Mouse (Mus musculus): ENCODE measurements around the gene Snx15. TPM values are rescaled to one million over a fixed set of nuclear protein-coding genes. Genes with fewer than 3 reads are reported as not detected.
A peak's percentile ranks its signal among the peaks of the same experiment; 100 is the strongest.
"Not testable (repeated sequence)": the region's sequence is repeated elsewhere in the genome, so short reads cannot be mapped to it uniquely, and the experiment has no call there.

Gene Snx15
- polyA plus RNA-seq, 1 experiment from 2014 or later = 61.2 TPM

DNA sequence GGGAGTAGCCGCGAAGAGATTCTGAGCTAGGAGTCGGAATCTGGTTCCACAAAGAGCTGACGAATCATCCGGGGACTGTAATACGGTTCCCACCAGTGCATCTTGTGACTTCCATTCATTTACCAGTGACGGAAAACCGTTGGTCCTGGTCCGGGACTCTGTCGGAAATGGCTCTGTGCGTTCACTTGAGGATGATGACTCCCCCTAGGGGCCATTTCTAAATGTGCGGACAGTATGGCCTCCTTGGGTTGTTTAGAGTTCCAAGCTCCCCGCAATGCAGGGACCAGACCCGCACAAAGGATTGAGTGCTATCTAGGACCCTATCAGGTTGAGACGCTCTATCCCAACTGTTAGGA, 13.3 kb upstream of the Snx15 start, which contains the start of gene Arl2:
TSS of gene Arl2 (minus strand) at position 155 of the 356 bp plus-strand sequence.
- H3K27ac ChIP-seq (ENCODE audit: low read length) = peak within 1 kb of the TSS; percentile 99

DNA sequence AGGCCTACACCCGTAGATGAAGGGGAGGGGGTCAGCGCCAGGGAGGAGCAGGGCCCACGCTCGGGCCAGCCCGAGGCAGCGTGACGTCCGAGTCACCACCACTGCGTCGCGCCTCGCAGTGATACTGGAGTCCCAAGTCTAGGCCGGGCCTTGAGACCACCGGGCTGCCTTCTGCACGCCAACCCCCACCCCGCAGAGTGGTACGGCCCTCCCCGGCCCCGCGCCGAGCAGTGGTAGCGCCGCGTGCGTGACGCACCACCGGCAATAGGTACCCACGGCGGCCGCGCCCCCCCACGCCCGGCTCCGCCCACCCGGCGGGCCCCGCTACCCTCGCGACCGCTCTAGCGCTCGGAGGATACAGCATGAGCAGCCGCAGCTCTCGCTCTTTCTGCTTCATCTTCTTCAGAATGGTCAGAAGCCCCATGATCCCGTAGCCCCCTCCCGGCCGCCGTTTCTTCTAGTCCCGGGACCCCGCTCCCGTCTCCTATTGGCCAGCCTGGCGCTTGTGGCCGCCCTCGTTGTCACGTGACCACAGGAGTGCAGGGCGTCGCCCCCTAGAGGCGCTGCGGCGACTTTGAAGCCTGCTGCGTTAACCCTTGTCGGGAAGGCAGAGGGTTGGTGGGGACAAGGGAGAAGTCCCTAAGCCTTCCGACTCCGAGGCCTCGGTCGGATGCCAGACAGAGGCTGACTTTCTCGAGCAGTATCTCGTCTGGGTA, 12.7 kb upstream of the Snx15 start, which contains the start of gene Batf2:
TSS of gene Batf2 (plus strand) at position 306 of the 716 bp plus-strand sequence.
- peak; percentile 91 for ATAC-seq (ENCODE audit: low read depth)
- under 1% methylated on average over 67 of the region's 68 CpGs for WGBS (ENCODE audit: insufficient replicate concordance)

More for the DNA sequence above, 13.3 kb upstream of the Snx15 start, which contains the start of gene Arl2:
- under 1% methylated on average over 15 of the region's 15 CpGs for WGBS (ENCODE audit: insufficient replicate concordance)
- H3K9ac ChIP-seq (ENCODE audit: low read depth, low read length) = peak within 1 kb of the TSS; percentile 81
- H3K4me2 ChIP-seq (ENCODE audit: low read depth, low read length) = peak within 1 kb of the TSS; percentile 98
- peaks cover 3% of the 10 kb centered on the region; the same call in 1 of the 2 replicates for H3K36me3 ChIP-seq (ENCODE audit: control insufficient read depth, insufficient read depth)
- H3K27me3 ChIP-seq (ENCODE audit: control insufficient read depth, insufficient read depth, low read depth, low read length) = no peaks in the 10 kb centered on the region
- H3K9me3 ChIP-seq (replicated peaks; ENCODE audit: control insufficient read depth, low read length) = no peaks in the 10 kb centered on the region
- peaks cover 13% of the 10 kb centered on the region for H3K4me1 ChIP-seq (ENCODE audit: control insufficient read depth, low read depth, low read length)
- peak within 1 kb of the TSS; percentile 75 for H3K4me3 ChIP-seq (ENCODE audit: low read depth, low read length)
- ATAC-seq (ENCODE audit: low read depth) = peak; percentile 67

DNA sequence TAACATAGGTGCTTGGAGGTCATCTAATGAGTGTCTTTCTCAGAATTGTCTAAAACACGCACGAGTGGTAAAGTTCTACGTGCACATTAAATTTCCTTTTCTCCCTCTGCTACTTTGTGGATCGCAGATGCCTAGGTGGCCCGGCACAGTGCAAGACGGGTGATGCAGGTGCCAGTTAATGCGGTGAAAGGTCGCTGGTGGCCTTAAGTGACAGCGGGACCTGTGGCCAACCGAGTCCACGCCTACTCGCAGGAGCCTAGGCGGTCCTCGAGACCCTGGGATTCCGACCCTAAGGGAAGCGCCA, 12.2 kb upstream of the Snx15 start:
- Histone ChIP-seq H3K27me3 (ENCODE audit: control insufficient read depth, insufficient read depth, low read depth, low read length) (no peaks in the 10 kb centered on the region), H3K9me3 (replicated peaks; ENCODE audit: control insufficient read depth, low read length) (no peaks in the 10 kb centered on the region), H3K4me2 (ENCODE audit: low read depth, low read length) (peak overlapping the region; percentile 98), H3K36me3 (ENCODE audit: control insufficient read depth, insufficient read depth) (peaks cover 3% of the 10 kb centered on the region; the same call in 1 of the 2 replicates), H3K4me3 (ENCODE audit: low read depth, low read length) (peak overlapping the region; percentile 75), H3K4me1 (ENCODE audit: control insufficient read depth, low read depth, low read length) (peaks cover 13% of the 10 kb centered on the region), H3K27ac (ENCODE audit: low read length) (peak overlapping the region; percentile 99), H3K9ac (ENCODE audit: low read depth, low read length) (peak overlapping the region; percentile 81)
- 4% methylated on average over 16 of the region's 16 CpGs for WGBS (ENCODE audit: insufficient replicate concordance)
- ATAC-seq (ENCODE audit: low read depth) = no peak

More for the DNA sequence above, 12.7 kb upstream of the Snx15 start, which contains the start of gene Batf2:
- Histone ChIP-seq H3K36me3 (ENCODE audit: control insufficient read depth, insufficient read depth) (peaks cover 3% of the 10 kb centered on the region; the same call in 1 of the 2 replicates), H3K27me3 (ENCODE audit: control insufficient read depth, insufficient read depth, low read depth, low read length) (no peaks in the 10 kb centered on the region), H3K27ac (ENCODE audit: low read length) (peak within 1 kb of the TSS; percentile 99), H3K9me3 (replicated peaks; ENCODE audit: control insufficient read depth, low read length) (no peaks in the 10 kb centered on the region), H3K4me3 (ENCODE audit: low read depth, low read length) (peak within 1 kb of the TSS; percentile 75), H3K9ac (ENCODE audit: low read depth, low read length) (peak within 1 kb of the TSS; percentile 81), H3K4me1 (ENCODE audit: control insufficient read depth, low read depth, low read length) (peaks cover 13% of the 10 kb centered on the region), H3K4me2 (ENCODE audit: low read depth, low read length) (peak within 1 kb of the TSS; percentile 98)

DNA sequence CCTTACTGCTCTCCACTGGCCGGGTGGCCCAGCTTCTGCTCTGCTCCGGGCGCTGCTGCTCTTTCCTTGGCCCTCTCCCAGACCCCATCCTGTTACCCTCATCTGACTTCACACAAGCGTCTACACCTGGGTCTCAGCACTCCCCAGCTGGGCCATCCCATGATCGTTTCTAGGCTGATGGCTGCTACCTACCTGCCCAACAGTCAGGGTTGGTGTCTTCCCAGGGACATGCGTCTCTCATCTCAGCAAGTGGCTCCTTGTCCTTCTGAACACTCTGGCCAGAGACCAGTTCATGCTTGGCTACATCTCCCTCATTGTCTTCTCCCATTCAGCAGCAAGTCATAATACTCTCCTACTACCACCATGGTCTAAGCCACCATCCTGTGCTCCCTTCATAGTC, 11.6 kb upstream of the Snx15 start:
- Histone ChIP-seq H3K4me3 (ENCODE audit: low read depth, low read length) (peak overlapping the region; percentile 75; the same call in 1 of the 2 replicates), H3K4me1 (ENCODE audit: control insufficient read depth, low read depth, low read length) (peaks cover 13% of the 10 kb centered on the region), H3K27ac (ENCODE audit: low read length) (peak overlapping the region; percentile 26), H3K9me3 (replicated peaks; ENCODE audit: control insufficient read depth, low read length) (no peaks in the 10 kb centered on the region), H3K9ac (ENCODE audit: low read depth, low read length) (peak overlapping the region; percentile 81; the same call in 1 of the 2 replicates), H3K27me3 (ENCODE audit: control insufficient read depth, insufficient read depth, low read depth, low read length) (no peaks in the 10 kb centered on the region), H3K36me3 (ENCODE audit: control insufficient read depth, insufficient read depth) (peaks cover 3% of the 10 kb centered on the region; the same call in 1 of the 2 replicates), H3K4me2 (ENCODE audit: low read depth, low read length) (peak overlapping the region; percentile 98)
- no peak for ATAC-seq (ENCODE audit: low read depth)
- WGBS (ENCODE audit: insufficient replicate concordance) = 87% methylated on average over 6 of the region's 6 CpGs

DNA sequence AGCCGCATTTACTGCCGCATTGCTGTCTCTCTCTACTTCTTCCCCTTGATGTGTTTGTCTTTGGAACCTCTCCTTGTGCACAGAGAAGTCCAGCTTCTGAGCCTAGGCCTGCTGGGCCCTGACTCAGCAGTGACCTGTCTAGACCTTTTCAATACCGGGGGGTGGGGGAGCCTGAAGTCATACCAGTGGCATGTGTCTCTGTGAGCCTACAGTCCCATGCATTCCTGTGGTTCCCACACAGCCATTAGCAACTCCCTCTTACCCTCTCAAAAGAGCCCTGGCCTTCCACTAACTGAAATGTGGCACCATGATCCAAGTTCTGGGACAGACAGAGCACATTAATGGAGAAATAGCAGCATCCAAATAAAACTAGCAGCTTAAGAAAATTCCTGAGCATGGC, 8.3 kb upstream of the Snx15 start:
- H3K4me2 ChIP-seq (ENCODE audit: low read depth, low read length) = no peak overlapping the region
- 80% methylated on average over 3 of the region's 3 CpGs for WGBS (ENCODE audit: insufficient replicate concordance)
- H3K4me1 ChIP-seq (ENCODE audit: control insufficient read depth, low read depth, low read length) = peaks cover 39% of the 10 kb centered on the region
- no peak for ATAC-seq (ENCODE audit: low read depth)
- H3K27me3 ChIP-seq (ENCODE audit: control insufficient read depth, insufficient read depth, low read depth, low read length) = no peaks in the 10 kb centered on the region
- H3K4me3 ChIP-seq (ENCODE audit: low read depth, low read length) = no peak overlapping the region
- peak overlapping the region; percentile 27; the same call in 1 of the 2 replicates for H3K27ac ChIP-seq (ENCODE audit: low read length)
- no peaks in the 10 kb centered on the region for H3K9me3 ChIP-seq (replicated peaks; ENCODE audit: control insufficient read depth, low read length)
- peaks cover 5% of the 10 kb centered on the region; the same call in 1 of the 2 replicates for H3K36me3 ChIP-seq (ENCODE audit: control insufficient read depth, insufficient read depth)
- no peak overlapping the region for H3K9ac ChIP-seq (ENCODE audit: low read depth, low read length)

DNA sequence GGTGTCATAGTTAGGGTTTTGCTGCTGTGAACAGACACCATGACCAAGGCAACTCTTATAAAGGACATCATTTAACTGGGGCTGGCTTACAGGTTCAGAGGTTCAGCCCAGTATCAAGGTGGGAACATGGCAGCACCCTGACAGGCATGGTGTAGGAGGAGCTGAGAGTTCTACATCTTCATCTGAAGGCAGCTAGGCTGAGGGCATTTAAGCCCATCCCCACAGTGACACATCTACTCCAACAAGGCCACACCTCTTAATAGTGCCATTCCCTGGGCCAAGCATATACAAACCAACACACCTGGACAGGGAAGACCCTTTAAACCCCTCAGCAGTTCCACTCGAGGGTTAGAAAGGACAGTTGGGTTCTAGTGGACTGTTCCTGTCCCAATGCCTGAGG, 5.1 kb upstream of the Snx15 start:
- H3K4me3 ChIP-seq (ENCODE audit: low read depth, low read length) = peak overlapping the region; percentile 48
- H3K9ac ChIP-seq (ENCODE audit: low read depth, low read length) = peak overlapping the region; percentile 59
- H3K36me3 ChIP-seq (ENCODE audit: control insufficient read depth, insufficient read depth); H3K9me3 ChIP-seq (replicated peaks; ENCODE audit: control insufficient read depth, low read length); H3K27me3 ChIP-seq (ENCODE audit: control insufficient read depth, insufficient read depth, low read depth, low read length): not testable (repeated sequence)
- H3K4me2 ChIP-seq (ENCODE audit: low read depth, low read length) = peak overlapping the region; percentile 66
- ATAC-seq (ENCODE audit: low read depth) = peak; percentile 54
- peak overlapping the region; percentile 97 for H3K27ac ChIP-seq (ENCODE audit: low read length)
- 33% methylated on average over 1 of the region's 1 CpGs for WGBS (ENCODE audit: insufficient replicate concordance)
- peaks cover 60% of the 10 kb centered on the region for H3K4me1 ChIP-seq (ENCODE audit: control insufficient read depth, low read depth, low read length)

DNA sequence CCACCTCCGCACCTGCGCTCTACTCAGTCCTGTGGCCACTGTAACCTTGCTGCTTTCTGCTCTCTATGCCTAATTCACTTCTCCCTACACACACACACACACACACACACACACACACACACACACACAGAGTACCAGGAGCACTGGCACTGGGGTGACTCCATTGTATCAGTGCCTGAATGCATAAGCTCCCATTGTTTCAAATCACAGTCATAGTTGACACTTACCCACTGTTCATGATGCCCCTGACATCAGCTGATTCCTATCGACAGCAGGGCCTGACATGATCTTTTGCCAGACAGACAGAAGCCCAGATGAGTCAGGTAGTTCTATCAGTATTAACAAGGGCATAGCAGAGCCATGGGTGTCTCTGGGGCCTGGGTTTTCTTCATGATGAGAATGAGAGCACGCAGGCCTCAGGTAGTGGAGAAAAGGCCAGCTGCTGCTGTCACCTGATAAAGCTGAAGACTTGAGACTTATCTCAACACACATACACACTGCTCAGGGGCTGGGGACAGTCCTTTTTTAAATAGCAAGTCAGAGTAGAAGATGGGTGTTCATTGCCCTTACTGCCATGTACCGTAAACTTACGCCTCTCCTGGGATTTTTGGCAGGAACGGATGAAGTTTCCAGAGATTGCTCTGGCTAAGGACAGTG, 4.2 kb upstream of the Snx15 start:
- Histone ChIP-seq H3K27me3 (ENCODE audit: control insufficient read depth, insufficient read depth, low read depth, low read length) (no peaks in the 10 kb centered on the region), H3K36me3 (ENCODE audit: control insufficient read depth, insufficient read depth) (peaks cover 5% of the 10 kb centered on the region; the same call in 1 of the 2 replicates), H3K4me2 (ENCODE audit: low read depth, low read length) (peak overlapping the region; percentile 66), H3K27ac (ENCODE audit: low read length) (peak overlapping the region; percentile 97), H3K4me1 (ENCODE audit: control insufficient read depth, low read depth, low read length) (peaks cover 61% of the 10 kb centered on the region), H3K9ac (ENCODE audit: low read depth, low read length) (peak overlapping the region; percentile 59), H3K4me3 (ENCODE audit: low read depth, low read length) (peak overlapping the region; percentile 48), H3K9me3 (replicated peaks; ENCODE audit: control insufficient read depth, low read length) (no peaks in the 10 kb centered on the region)
- ATAC-seq (ENCODE audit: low read depth) = peak; percentile 81
- 47% methylated on average over 7 of the region's 7 CpGs for WGBS (ENCODE audit: insufficient replicate concordance)

DNA sequence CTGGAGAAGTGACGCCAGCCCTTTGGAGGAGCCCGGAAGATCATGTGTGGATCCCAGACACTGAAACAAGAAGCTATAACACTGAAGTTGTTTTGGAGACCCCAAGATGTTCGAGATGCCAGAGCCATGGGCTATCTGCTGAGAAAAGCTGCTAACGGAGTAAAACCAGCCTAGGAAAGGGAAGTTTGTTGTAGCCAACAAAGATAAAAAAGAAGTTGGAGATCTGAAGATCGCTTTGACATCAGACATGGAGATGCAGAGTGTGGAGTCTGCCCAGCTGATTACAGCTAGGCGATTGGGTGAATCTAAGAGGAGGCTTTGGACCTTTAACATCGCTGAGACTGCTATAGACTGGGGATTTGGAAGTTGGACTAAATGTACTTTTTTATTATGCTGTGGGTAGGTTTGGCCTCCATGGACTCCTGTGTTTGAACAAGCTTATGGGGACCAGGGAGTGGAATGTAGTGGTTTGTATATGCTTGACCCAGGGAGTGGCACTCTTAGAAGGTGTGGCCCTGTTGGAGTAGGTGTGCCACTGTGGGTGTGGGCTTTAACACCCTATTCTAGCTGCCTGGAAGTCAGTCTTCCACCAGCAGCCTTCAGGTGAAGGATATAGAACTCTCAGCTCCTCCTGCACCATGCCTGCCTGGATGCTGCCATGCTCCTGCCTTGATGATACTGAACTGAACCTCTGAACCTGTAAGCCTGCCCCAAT, 2.5 kb upstream of the Snx15 start:
- not testable (repeated sequence) for H3K36me3 ChIP-seq (ENCODE audit: control insufficient read depth, insufficient read depth); H3K27me3 ChIP-seq (ENCODE audit: control insufficient read depth, insufficient read depth, low read depth, low read length); ATAC-seq (ENCODE audit: low read depth); H3K9me3 ChIP-seq (replicated peaks; ENCODE audit: control insufficient read depth, low read length); H3K9ac ChIP-seq (ENCODE audit: low read depth, low read length)
- Histone ChIP-seq H3K4me3 (ENCODE audit: low read depth, low read length) (peak overlapping the region; percentile 48), H3K27ac (ENCODE audit: low read length) (peak overlapping the region; percentile 97), H3K4me1 (ENCODE audit: control insufficient read depth, low read depth, low read length) (peaks cover 70% of the 10 kb centered on the region), H3K4me2 (ENCODE audit: low read depth, low read length) (peak overlapping the region; percentile 66)
- 56% methylated on average over 7 of the region's 7 CpGs for WGBS (ENCODE audit: insufficient replicate concordance)
